Mouse (Mus musculus) limb, embryonic 11.5 days (tissue): ENCODE results near the gene Myh13. TPM values are rescaled to one million over a fixed set of nuclear protein-coding genes. Genes with fewer than 3 reads are reported as not detected.

Experiments
- polyA plus RNA-seq: library from polyadenylated mRNA; unstranded; fragments of >200 nt; fragmentation: Nextera tagmentation; extraction: Ambion mirVana; gene quantifications from 2 replicates; pipeline ENCODE4 v1.2.1, GENCODE M21; 2014

Gene Myh13
- polyA plus RNA-seq, 1 experiment from 2014 or later, result 0.05 TPM

Other genes with a start within 250 kb of the Myh13 start
- 4.4 and 4.7 TPM in 2 replicates for gene Myh3, start 243.4 kb upstream of the Myh13 start, polyA plus RNA-seq
- gene Myh2, start 150.6 kb upstream of the Myh13 start, polyA plus RNA-seq, result not detected in 2 replicates
- 0.19 and 0.20 TPM in 2 replicates for gene Myh1, start 121.6 kb upstream of the Myh13 start, polyA plus RNA-seq
- 0.35 and 0.48 TPM in 2 replicates for gene Myh4, start 83.6 kb upstream of the Myh13 start, polyA plus RNA-seq
- gene Myh8, start 44.5 kb upstream of the Myh13 start, polyA plus RNA-seq, result 0.04 and 0.31 TPM in 2 replicates
- 2.7 and 3.2 TPM in 2 replicates for gene Gas7, start 133.8 kb downstream of the Myh13 start, polyA plus RNA-seq